Mouse (Mus musculus): ENCODE data around the gene Tsen54.
A peak's percentile ranks its signal among the peaks of the same experiment; 100 is the strongest.

Tsen54 gene

DNA sequence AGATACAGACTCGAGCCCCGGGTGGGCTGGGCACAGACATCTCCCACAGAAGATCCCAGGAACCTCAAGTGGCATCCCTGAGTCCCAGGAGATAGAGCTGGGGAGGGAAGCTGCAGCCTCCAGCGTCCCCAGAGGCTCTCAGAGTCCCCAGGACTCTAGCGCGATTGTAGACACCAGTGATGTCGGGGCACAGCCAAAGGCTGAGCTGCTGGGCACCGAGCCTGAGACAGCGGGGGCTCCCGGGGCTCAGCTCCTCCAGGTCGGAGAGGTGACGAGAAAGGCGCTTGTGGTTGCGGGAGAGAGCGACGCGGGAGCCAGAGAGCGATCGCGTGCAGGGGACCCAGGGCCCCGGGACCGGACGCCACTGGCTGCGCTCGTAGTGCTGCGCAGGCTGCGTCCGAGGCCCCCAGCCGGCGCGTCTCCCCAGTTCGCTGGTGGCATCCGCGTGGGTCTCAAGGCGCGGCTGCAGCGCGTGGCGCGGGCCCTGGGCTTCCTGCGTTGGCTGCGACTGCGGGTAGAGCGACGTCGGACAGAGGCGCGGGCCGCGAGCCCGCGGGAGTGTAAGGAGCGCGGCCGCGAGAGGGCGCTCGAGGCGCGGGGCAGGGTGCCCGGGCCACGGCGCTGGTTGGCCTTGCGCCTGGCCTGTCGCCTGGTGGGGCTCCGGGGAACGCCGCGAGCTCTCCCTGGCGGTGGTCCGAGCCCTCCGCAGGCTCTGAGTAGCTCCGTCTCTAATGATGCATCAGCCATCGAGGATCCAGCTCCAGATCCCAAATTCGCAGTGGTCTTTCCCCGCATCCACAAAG is 44.8 kb downstream of the Tsen54 start:
- DNase-seq (ENCODE audit: low spot score in 2 of 2), result peak; percentile 51 to 52

- DNase-seq (ENCODE audit: low spot score in 2 of 2), result no peak
These were observed 49.4 kb downstream of the Tsen54 start for GRCm38 (mm10) chr11:115863895-115864294.

- DNase-seq (ENCODE audit: low spot score in 2 of 2), result no peak
These were observed 54.9 kb downstream of the Tsen54 start for GRCm38 (mm10) chr11:115869393-115869792.

- DNase-seq (ENCODE audit: low spot score in 2 of 2), result no peak
These were observed 57.9 kb downstream of the Tsen54 start for GRCm38 (mm10) chr11:115872437-115872836.
